Mouse (Mus musculus) cerebellum, postnatal 4 days (tissue): ENCODE data around the gene Nt5dc3.

ENCODE experiments used
- DNase-seq, 2 experiments: peaks; one replicate each; pipeline ENCODE4 v3.0.0; 2022; ENCODE audit warnings: low spot score in 2 of 2, mixed read lengths in 1 of 2

The Nt5dc3 gene

GRCm38 (mm10) chr10:86880071-86880806, 101.4 kb downstream of the Nt5dc3 start:
- DNase-seq: peak in 1 of 2 experiments; percentile 24

- DNase-seq: no peak
Measured at GRCm38 (mm10) chr10:86881448-86881847, 102.6 kb downstream of the Nt5dc3 start.

GRCm38 (mm10) chr10:86886434-86886833, 107.6 kb downstream of the Nt5dc3 start:
- no peak for DNase-seq
